Mouse (Mus musculus): ENCODE data around the gene Rp2. TPM values are rescaled to one million over a fixed set of nuclear protein-coding genes. Genes with fewer than 3 reads are reported as not detected.

Gene Rp2
- polyA plus RNA-seq, 1 experiment from 2014 or later, result 16.4 TPM

Other genes starting within 250 kb of the Rp2 start
- 0.49 and 0.93 TPM in 2 replicates for gene Slc9a7, start 72.7 kb upstream of the Rp2 start, polyA plus RNA-seq (2016; fragmentation: Nextera tagmentation; extraction: Ambion mirVana)
- 11.3 and 12.1 TPM in 2 replicates for gene Jade3, start 61.2 kb downstream of the Rp2 start, polyA plus RNA-seq (2016; fragmentation: Nextera tagmentation; extraction: Ambion mirVana)
- gene Rgn, start 185.3 kb downstream of the Rp2 start, polyA plus RNA-seq (2016; fragmentation: Nextera tagmentation; extraction: Ambion mirVana), result 0.16 and 0.17 TPM in 2 replicates